Mouse (Mus musculus): ENCODE data around the gene Gabrb2. TPM values are rescaled to one million over a fixed set of nuclear protein-coding genes. Genes with fewer than 3 reads are reported as not detected.

Gabrb2 gene
- polyA plus RNA-seq, 1 experiment from 2014 or later = 21.8 TPM

DNA sequence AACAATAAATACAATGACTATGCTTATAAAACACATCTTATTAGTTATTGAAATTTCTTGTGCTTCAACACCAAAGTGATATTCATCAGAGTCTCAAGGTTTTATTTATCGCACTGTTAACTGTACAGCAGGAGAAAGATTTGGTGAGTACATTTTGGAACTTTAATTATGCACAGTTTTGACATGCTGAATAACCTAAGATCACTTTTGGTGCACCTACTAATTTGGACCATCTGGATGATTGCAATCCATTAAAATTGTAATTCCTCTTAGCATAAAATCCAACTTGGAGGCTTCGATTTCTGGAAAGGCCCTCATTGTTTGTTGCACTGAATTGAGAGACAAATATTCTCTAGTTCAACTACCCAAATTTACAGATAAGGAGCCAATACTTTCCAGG lies 123.3 kb downstream of the Gabrb2 start:
- Histone ChIP-seq H3K4me3 (no peak overlapping the region), H3K9ac (replicated peaks) (no peak overlapping the region), H3K4me1 (no peaks in the 10 kb centered on the region), H3K4me2 (replicated peaks) (no peak overlapping the region), H3K36me3 (no peaks in the 10 kb centered on the region), H3K27ac (replicated peaks) (no peak overlapping the region), H3K9me3 (no peaks in the 10 kb centered on the region), H3K27me3 (no peaks in the 10 kb centered on the region)
- 46% methylated on average over 2 of the region's 2 CpGs for WGBS
- peak; percentile 68; the same call in 1 of the 2 replicates for ATAC-seq (replicated peaks)

GRCm38 (mm10) chr11:42566023-42566422 lies 146.5 kb downstream of the Gabrb2 start:
- H3K4me2 ChIP-seq (replicated peaks) = no peak overlapping the region
- H3K4me1 ChIP-seq = no peaks in the 10 kb centered on the region
- WGBS = 77% methylated on average over 5 of the region's 5 CpGs
- no peaks in the 10 kb centered on the region for H3K36me3 ChIP-seq
- H3K9me3 ChIP-seq = no peaks in the 10 kb centered on the region
- no peak for ATAC-seq (replicated peaks)
- H3K9ac ChIP-seq (replicated peaks) = no peak overlapping the region
- H3K27ac ChIP-seq (replicated peaks) = no peak overlapping the region
- no peak overlapping the region for H3K4me3 ChIP-seq
- H3K27me3 ChIP-seq = no peaks in the 10 kb centered on the region

DNA sequence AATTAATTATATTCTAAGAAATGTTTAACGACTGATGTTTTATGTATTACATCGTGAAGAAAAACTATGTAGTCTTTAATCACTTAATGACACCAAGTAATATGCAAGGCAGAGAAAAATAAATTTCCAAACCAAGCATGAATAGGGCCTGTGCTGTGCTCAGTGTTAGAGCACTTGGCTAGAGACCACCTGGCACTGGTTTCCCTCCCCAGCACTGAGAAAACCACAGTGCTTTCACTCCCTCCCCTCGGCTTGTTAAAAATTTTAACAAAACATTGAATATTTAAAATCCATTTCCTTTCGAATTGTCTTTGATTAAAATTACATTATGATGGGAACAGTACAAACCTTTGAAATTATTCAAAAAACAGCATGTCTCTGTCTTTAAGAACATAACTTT lies 151.9 kb downstream of the Gabrb2 start:
- Histone ChIP-seq H3K27me3 (no peaks in the 10 kb centered on the region), H3K27ac (replicated peaks) (no peak overlapping the region), H3K4me2 (replicated peaks) (no peak overlapping the region), H3K9ac (replicated peaks) (no peak overlapping the region), H3K9me3 (no peaks in the 10 kb centered on the region), H3K36me3 (no peaks in the 10 kb centered on the region), H3K4me3 (no peak overlapping the region), H3K4me1 (no peaks in the 10 kb centered on the region)
- WGBS = 63% methylated on average over 4 of the region's 4 CpGs
- ATAC-seq (replicated peaks) = no peak

GRCm38 (mm10) chr11:42575146-42575873 lies 155.8 kb downstream of the Gabrb2 start:
- H3K4me1 ChIP-seq = peaks cover 7% of the 10 kb centered on the region; the same call in 1 of the 2 replicates
- no peak overlapping the region for H3K9ac ChIP-seq (replicated peaks)
- no peak overlapping the region for H3K27ac ChIP-seq (replicated peaks)
- no peaks in the 10 kb centered on the region for H3K27me3 ChIP-seq
- H3K4me2 ChIP-seq (replicated peaks) = no peak overlapping the region
- no peaks in the 10 kb centered on the region for H3K36me3 ChIP-seq
- ATAC-seq (replicated peaks) = no peak
- WGBS = 81% methylated on average over 3 of the region's 3 CpGs
- H3K4me3 ChIP-seq = no peak overlapping the region
- no peaks in the 10 kb centered on the region for H3K9me3 ChIP-seq

DNA sequence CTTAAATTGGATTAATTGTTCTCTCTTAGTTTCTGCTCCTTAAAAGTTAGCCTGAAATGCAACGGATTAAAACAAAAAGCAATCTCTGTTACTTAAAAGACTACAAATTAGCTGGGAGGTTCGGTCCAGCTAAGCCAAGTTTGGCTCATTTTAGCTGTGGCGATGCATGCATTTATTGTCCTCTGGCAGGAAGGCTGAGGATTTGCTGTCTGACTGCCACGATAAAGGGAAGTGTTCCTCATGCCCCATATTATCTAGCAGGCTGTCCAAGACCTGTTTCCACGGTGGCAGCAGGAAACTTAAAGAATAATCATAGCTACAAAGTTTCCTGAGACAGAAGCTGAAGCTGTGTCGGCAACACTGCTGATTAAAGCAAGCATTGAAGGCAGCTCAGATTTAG lies 160.2 kb downstream of the Gabrb2 start:
- H3K4me1 ChIP-seq = peaks cover 7% of the 10 kb centered on the region; the same call in 1 of the 2 replicates
- no peak overlapping the region for H3K4me2 ChIP-seq (replicated peaks)
- no peak overlapping the region for H3K9ac ChIP-seq (replicated peaks)
- H3K4me3 ChIP-seq = no peak overlapping the region
- no peak for ATAC-seq (replicated peaks)
- 23% methylated on average over 6 of the region's 6 CpGs for WGBS
- H3K9me3 ChIP-seq = no peaks in the 10 kb centered on the region
- no peak overlapping the region for H3K27ac ChIP-seq (replicated peaks)
- H3K36me3 ChIP-seq = no peaks in the 10 kb centered on the region
- no peaks in the 10 kb centered on the region for H3K27me3 ChIP-seq

DNA sequence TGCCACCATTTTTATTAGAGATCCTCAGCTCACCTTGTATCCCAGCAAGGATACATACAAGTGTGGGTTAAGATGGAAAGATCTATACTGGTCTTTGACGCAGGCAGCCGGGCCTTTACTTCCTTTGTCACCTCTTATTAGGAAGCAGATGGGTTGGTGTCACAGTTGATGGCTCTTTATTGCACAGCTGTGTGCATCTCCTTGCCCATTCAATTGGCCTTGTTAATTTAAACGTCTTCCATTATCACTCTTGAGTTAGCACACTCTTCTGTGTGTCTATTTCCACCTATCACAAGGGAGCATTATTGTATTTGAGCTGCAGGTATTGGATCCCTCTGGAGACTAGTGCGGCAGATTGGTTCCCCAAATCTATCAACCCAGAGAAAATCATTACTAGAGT lies 161.6 kb downstream of the Gabrb2 start:
- Histone ChIP-seq H3K4me3 (no peak overlapping the region), H3K27me3 (no peaks in the 10 kb centered on the region), H3K4me2 (replicated peaks) (no peak overlapping the region), H3K9me3 (no peaks in the 10 kb centered on the region), H3K36me3 (no peaks in the 10 kb centered on the region), H3K4me1 (peaks cover 7% of the 10 kb centered on the region; the same call in 1 of the 2 replicates), H3K9ac (replicated peaks) (no peak overlapping the region), H3K27ac (replicated peaks) (no peak overlapping the region)
- ATAC-seq (replicated peaks) = no peak
- WGBS = 78% methylated on average over 4 of the region's 4 CpGs

DNA sequence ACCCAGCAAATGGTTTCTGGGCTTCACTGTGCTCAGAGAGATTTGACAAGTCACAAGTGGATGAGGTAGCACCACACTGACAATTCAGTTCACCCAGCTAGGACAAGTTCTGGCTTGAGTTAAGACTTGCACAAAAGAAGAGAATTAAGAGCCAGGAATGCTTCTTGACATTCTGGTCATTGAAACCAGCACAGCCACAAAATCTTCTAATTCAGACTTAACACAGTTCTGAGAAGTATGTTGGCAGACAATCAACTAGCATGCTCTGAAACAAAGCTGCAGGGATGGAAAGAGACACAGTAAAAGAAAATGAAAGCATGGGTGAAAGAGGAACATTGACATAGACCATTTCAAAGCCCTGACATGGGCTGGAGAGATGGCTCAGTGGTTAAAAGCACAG lies 162.2 kb downstream of the Gabrb2 start:
- Histone ChIP-seq H3K9me3 (no peaks in the 10 kb centered on the region), H3K27me3 (no peaks in the 10 kb centered on the region), H3K9ac (replicated peaks) (no peak overlapping the region), H3K27ac (replicated peaks) (no peak overlapping the region), H3K4me1 (peaks cover 7% of the 10 kb centered on the region; the same call in 1 of the 2 replicates), H3K36me3 (no peaks in the 10 kb centered on the region), H3K4me2 (replicated peaks) (no peak overlapping the region), H3K4me3 (no peak overlapping the region)
- ATAC-seq (replicated peaks) = no peak

- no peaks in the 10 kb centered on the region for H3K36me3 ChIP-seq
- no peaks in the 10 kb centered on the region for H3K4me1 ChIP-seq
- ATAC-seq (replicated peaks) = no peak
- no peak overlapping the region for H3K9ac ChIP-seq (replicated peaks)
- no peak overlapping the region for H3K27ac ChIP-seq (replicated peaks)
- no peaks in the 10 kb centered on the region for H3K27me3 ChIP-seq
- no peak overlapping the region for H3K4me3 ChIP-seq
- H3K4me2 ChIP-seq (replicated peaks) = no peak overlapping the region
- WGBS = 82% methylated on average over 3 of the region's 3 CpGs
- H3K9me3 ChIP-seq = no peaks in the 10 kb centered on the region
Observed at GRCm38 (mm10) chr11:42592418-42592817, 172.9 kb downstream of the Gabrb2 start.

- H3K27me3 ChIP-seq = no peaks in the 10 kb centered on the region
- H3K4me2 ChIP-seq (replicated peaks) = no peak overlapping the region
- no peaks in the 10 kb centered on the region for H3K9me3 ChIP-seq
- H3K4me1 ChIP-seq = no peaks in the 10 kb centered on the region; the same call in 1 of the 2 replicates
- 22% methylated on average over 1 of the region's 1 CpGs for WGBS
- H3K36me3 ChIP-seq = no peaks in the 10 kb centered on the region
- no peak overlapping the region for H3K4me3 ChIP-seq
- no peak for ATAC-seq (replicated peaks)
- no peak overlapping the region for H3K27ac ChIP-seq (replicated peaks)
- no peak overlapping the region for H3K9ac ChIP-seq (replicated peaks)
Observed at GRCm38 (mm10) chr11:42606225-42606624, 186.7 kb downstream of the Gabrb2 start.

GRCm38 (mm10) chr11:42609128-42609763 lies 189.7 kb downstream of the Gabrb2 start:
- no peaks in the 10 kb centered on the region for H3K9me3 ChIP-seq
- H3K4me3 ChIP-seq = no peak overlapping the region
- H3K4me2 ChIP-seq (replicated peaks) = no peak overlapping the region
- 89% methylated on average over 3 of the region's 3 CpGs for WGBS
- no peak overlapping the region for H3K27ac ChIP-seq (replicated peaks)
- no peak overlapping the region for H3K9ac ChIP-seq (replicated peaks)
- no peaks in the 10 kb centered on the region for H3K27me3 ChIP-seq
- no peak for ATAC-seq (replicated peaks)
- no peaks in the 10 kb centered on the region for H3K36me3 ChIP-seq
- no peaks in the 10 kb centered on the region; the same call in 1 of the 2 replicates for H3K4me1 ChIP-seq

DNA sequence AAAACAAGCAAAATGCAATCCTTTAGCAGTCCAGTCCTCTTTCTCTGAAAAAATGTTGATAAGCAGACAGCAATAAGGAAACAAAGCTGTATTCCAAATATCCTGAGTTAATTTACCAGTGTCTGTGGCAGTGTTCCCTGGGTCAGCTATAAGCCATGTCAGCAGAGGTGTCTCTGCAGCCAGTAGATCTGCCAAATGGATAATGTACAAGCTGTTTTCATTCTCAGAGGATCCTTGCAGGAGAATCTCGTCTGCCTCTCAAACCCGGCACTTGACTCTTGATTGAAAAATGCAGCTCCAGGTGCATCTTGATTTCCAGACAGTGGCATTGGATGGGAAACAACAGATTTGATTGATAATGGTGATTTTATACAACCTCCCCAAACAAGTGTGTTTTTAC lies 198.6 kb downstream of the Gabrb2 start:
- H3K27me3 ChIP-seq = no peaks in the 10 kb centered on the region
- no peak for ATAC-seq (replicated peaks)
- no peak overlapping the region for H3K4me3 ChIP-seq
- no peaks in the 10 kb centered on the region for H3K9me3 ChIP-seq
- H3K27ac ChIP-seq (replicated peaks) = no peak overlapping the region
- H3K4me2 ChIP-seq (replicated peaks) = no peak overlapping the region
- no peaks in the 10 kb centered on the region for H3K4me1 ChIP-seq
- H3K36me3 ChIP-seq = no peaks in the 10 kb centered on the region
- H3K9ac ChIP-seq (replicated peaks) = no peak overlapping the region
- WGBS = 71% methylated on average over 2 of the region's 2 CpGs

DNA sequence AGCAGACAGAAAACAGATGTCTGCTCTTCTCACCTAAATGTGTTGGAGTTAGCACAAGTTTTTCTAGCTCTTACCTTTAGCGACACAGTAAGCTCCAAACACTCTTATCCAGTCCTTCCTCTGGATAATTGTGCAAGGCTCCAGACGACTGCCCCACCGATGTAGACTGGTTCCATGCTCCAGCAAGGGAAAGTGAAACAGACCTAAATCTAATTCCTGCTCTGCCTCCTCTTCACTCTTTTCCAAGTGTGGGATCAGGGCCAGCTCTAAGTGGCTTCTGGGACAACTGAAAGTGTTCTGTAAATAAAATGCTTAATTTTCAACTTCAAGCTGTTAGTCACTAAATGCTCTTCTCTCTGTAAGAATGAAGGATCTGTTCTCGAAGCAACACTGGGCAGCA lies 201.6 kb downstream of the Gabrb2 start:
- Histone ChIP-seq H3K9me3 (no peaks in the 10 kb centered on the region), H3K4me1 (no peaks in the 10 kb centered on the region), H3K27me3 (no peaks in the 10 kb centered on the region), H3K4me3 (no peak overlapping the region), H3K4me2 (replicated peaks) (no peak overlapping the region), H3K36me3 (no peaks in the 10 kb centered on the region), H3K27ac (replicated peaks) (no peak overlapping the region), H3K9ac (replicated peaks) (no peak overlapping the region)
- ATAC-seq (replicated peaks) = no peak
- WGBS = 71% methylated on average over 4 of the region's 4 CpGs
